In the genomic region with DNA sequence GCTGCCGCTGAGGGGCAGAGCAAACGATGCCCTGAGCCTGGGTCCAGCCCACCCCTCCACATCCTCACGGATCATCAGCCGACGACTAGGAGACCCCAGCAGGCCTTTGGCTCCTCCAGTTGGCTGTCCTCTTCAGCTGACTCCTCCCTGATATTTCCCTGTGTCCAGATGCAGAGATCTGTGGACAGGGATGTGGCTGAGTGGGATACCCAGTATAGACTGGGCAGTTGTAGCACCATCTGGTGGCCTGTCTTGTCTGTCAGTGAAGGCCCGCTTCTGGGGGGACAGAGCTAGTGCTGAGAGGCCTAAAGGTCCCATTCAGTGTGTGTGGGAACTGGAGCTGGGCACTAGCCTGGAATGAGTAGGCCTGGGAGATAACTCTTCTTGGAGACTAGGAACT, we compare ENCODE assay signal across 10 mouse cellular contexts.
DNase-seq lines count a peak whose midpoint lies in the region; ATAC-seq and TF ChIP-seq lines count a peak whose summit lies in the region.
"Had no signal": no experiment of that assay in that cellular context is flagged by ENCODE, and none has a peak within 500 bp of the region (broad histone marks: within the 10 kb centered on the region; RNA-seq: fewer than 3 reads in every experiment).

No protein-coding gene starts in this region.

- TF ChIP-seq EP300 in heart, adult 2 months (IDR thresholded peaks at IDR 0.05; ENCODE audit: insufficient read depth, low read depth, low read length): no peak
- no peak for TF ChIP-seq EP300 in stomach, postnatal 0 days (optimal IDR thresholded peaks at IDR 0.05)

- H3K9ac ChIP-seq in heart, adult 2 months (ENCODE audit: low read depth, low read length): no peak overlapping the region
- H3K9ac ChIP-seq in neural tube, embryonic 11.5 days (ENCODE audit: low read length): no peak overlapping the region
- no peak overlapping the region for H3K9ac ChIP-seq in neural tube, embryonic 15.5 days (replicated peaks)
- no peak overlapping the region for H3K9ac ChIP-seq in stomach, postnatal 0 days (ENCODE audit: low read length)

- H3K4me3 ChIP-seq in heart, adult 2 months: no peak overlapping the region
- no peak overlapping the region for H3K4me3 ChIP-seq in neural tube, embryonic 11.5 days (ENCODE audit: low read depth, low read length)
- H3K4me3 ChIP-seq in neural tube, embryonic 15.5 days (replicated peaks): no peak overlapping the region
- H3K4me3 ChIP-seq in stomach, postnatal 0 days (ENCODE audit: low read depth, low read length): no peak overlapping the region

- 75% methylated on average over 6 of the region's 6 CpGs for WGBS in heart, adult 2 months
- 74% methylated on average over 6 of the region's 6 CpGs for WGBS in neural tube, embryonic 11.5 days
- 62% methylated on average over 6 of the region's 6 CpGs for WGBS in neural tube, embryonic 15.5 days
- 78% methylated on average over 6 of the region's 6 CpGs for WGBS in stomach, postnatal 0 days

- H3K27ac ChIP-seq in heart, adult 2 months: no peak overlapping the region
- H3K27ac ChIP-seq in neural tube, embryonic 11.5 days (ENCODE audit: low read depth, low read length): no peak overlapping the region
- no peak overlapping the region for H3K27ac ChIP-seq in neural tube, embryonic 15.5 days (replicated peaks)
- no peak overlapping the region for H3K27ac ChIP-seq in stomach, postnatal 0 days (replicated peaks)

- no peak for TF ChIP-seq POLR2A in heart, adult 2 months (IDR thresholded peaks at IDR 0.05; ENCODE audit: insufficient read depth, low read depth, low read length)

- no peaks in the 10 kb centered on the region for H3K4me1 ChIP-seq in heart, adult 2 months (ENCODE audit: control insufficient read depth, insufficient read depth, low read length)
- H3K4me1 ChIP-seq in neural tube, embryonic 11.5 days (ENCODE audit: control insufficient read depth, insufficient read depth, low read length): no peaks in the 10 kb centered on the region
- H3K4me1 ChIP-seq in neural tube, embryonic 15.5 days: no peaks in the 10 kb centered on the region
- no peaks in the 10 kb centered on the region for H3K4me1 ChIP-seq in stomach, postnatal 0 days (replicated peaks; ENCODE audit: control insufficient read depth, insufficient read depth)

- H3K9me3 ChIP-seq in neural tube, embryonic 11.5 days (ENCODE audit: control insufficient read depth, low read length): no peaks in the 10 kb centered on the region
- H3K9me3 ChIP-seq in neural tube, embryonic 15.5 days (replicated peaks): no peaks in the 10 kb centered on the region
- H3K9me3 ChIP-seq in stomach, postnatal 0 days (ENCODE audit: control insufficient read depth, low read length): no peaks in the 10 kb centered on the region
- H3K9me3 ChIP-seq: G1E had no signal

- no peaks in the 10 kb centered on the region for H3K79me2 ChIP-seq in heart, adult 2 months (replicated peaks; ENCODE audit: control insufficient read depth, insufficient read depth, low read length)

- peak; percentile 48; the same call in 1 of the 2 replicates for ATAC-seq in neural tube, embryonic 11.5 days (ENCODE audit: insufficient read depth, low FRiP score, low TSS enrichment)
- no peak for ATAC-seq in neural tube, embryonic 15.5 days (ENCODE audit: low FRiP score)
- ATAC-seq in stomach, postnatal 0 days (ENCODE audit: low FRiP score, low TSS enrichment): peak; percentile 24; the same call in 1 of the 2 replicates

- DNase-seq in heart, adult 2 months: no peak
- no peak for DNase-seq in heart, postnatal 36 days
- DNase-seq in neural tube, embryonic 11.5 days (ENCODE audit: low spot score): no peak
- DNase-seq in kidney, postnatal 4 days: peak; percentile 37 to 55
- DNase-seq in stomach, postnatal 0 days (ENCODE audit: low spot score): no peak
- DNase-seq in spleen, adult 18-20 months: no peak
- DNase-seq in urinary bladder, postnatal 14 days (ENCODE audit: low spot score): no peak
- DNase-seq: right cerebral cortex, postnatal 25 days had no signal

- H3K4me2 ChIP-seq in neural tube, embryonic 11.5 days (ENCODE audit: low read depth): no peak overlapping the region
- H3K4me2 ChIP-seq in neural tube, embryonic 15.5 days: no peak overlapping the region
- no peak overlapping the region for H3K4me2 ChIP-seq in stomach, postnatal 0 days (replicated peaks; ENCODE audit: low read depth)

- H3K36me3 ChIP-seq in heart, adult 2 months (ENCODE audit: control insufficient read depth, insufficient read depth, low read length): no peaks in the 10 kb centered on the region
- H3K36me3 ChIP-seq in neural tube, embryonic 11.5 days (ENCODE audit: control insufficient read depth, insufficient read depth, low read length): no peaks in the 10 kb centered on the region
- H3K36me3 ChIP-seq in neural tube, embryonic 15.5 days: no peaks in the 10 kb centered on the region
- H3K36me3 ChIP-seq in stomach, postnatal 0 days (ENCODE audit: control insufficient read depth, insufficient read depth, low read length): no peaks in the 10 kb centered on the region
- H3K36me3 ChIP-seq: G1E had no signal

- H3K27me3 ChIP-seq in heart, adult 2 months (ENCODE audit: control insufficient read depth, insufficient read depth, low read length): no peaks in the 10 kb centered on the region
- no peaks in the 10 kb centered on the region for H3K27me3 ChIP-seq in neural tube, embryonic 11.5 days (ENCODE audit: control insufficient read depth, insufficient read depth, low read length)
- no peaks in the 10 kb centered on the region for H3K27me3 ChIP-seq in neural tube, embryonic 15.5 days (replicated peaks)
- no peaks in the 10 kb centered on the region for H3K27me3 ChIP-seq in stomach, postnatal 0 days (ENCODE audit: control insufficient read depth, insufficient read depth, low read length)

- intact Hi-C loops in heart, adult 2 months (cut with DNase I): no loop called here
- intact Hi-C loops in heart, postnatal 36 days (cut with DNase I): no loop called here

- TF ChIP-seq CTCF in heart, adult 2 months (IDR thresholded peaks at IDR 0.05): 0 out of 2 replicates have a peak, but pooled peaks have one; percentile 4
- TF ChIP-seq CTCF in stomach, postnatal 0 days (IDR thresholded peaks at IDR 0.05; ENCODE audit: low read depth): peak; percentile 57

Comparison
In these comparisons a context has a peak if more than half of its experiments do, and no peak if none do; other contexts are left out.
1. DNase-seq: peak in kidney, postnatal 4 days (2 of 2); none in heart, adult 2 months (0 of 2), heart, postnatal 36 days (0 of 2), neural tube, embryonic 11.5 days (single experiment), stomach, postnatal 0 days (single experiment), spleen, adult 18-20 months (0 of 2) and urinary bladder, postnatal 14 days (single experiment).